Mouse (Mus musculus): ENCODE data around the gene Rgma.

Gene Rgma

DNA sequence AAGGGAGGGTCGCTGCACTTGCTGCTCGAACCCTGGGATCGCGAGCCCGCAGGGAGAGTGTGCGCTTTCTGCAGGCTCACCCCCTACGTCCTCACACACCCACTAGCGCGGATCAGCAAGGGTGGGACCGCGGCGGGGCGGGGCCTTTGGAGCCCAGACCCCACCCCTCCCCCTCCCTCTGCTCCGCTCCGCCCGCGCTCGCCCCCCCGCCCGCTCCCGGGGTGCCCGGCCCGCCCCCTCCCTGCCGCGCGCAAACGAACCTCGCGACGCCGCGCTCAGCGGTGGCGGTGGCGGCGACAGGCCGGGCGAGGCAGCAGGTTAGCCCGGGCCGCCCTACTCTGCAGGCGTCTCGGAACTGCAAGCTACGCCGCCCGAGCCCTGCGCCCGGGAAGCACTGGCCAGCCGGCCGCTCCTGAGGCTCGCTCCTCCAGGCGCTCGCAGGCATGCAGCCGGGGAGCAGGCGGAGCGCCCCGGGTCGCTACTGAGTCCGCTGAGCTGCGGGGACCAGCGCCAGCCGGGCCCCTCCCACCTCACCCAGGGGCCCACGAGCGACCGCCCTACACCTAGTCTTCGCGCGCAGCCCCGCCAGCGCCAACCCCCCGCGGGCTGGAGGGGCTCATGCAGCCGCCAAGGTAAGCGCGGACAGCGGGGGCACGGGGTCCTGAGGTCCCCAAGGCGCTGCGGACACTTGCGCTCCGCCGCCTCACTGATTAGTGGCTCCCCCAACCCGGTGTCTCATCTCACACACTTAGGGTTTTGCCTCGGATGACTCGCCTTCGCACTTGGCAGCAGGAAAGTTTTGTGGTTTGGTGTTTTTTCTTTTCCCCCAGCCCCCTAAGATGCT, at the start of gene Rgma:
Gene Rgma, plus strand, starts transcription at position 253 of the 844 bp plus-strand sequence.
- DNase-seq = peak; percentile 39

DNA sequence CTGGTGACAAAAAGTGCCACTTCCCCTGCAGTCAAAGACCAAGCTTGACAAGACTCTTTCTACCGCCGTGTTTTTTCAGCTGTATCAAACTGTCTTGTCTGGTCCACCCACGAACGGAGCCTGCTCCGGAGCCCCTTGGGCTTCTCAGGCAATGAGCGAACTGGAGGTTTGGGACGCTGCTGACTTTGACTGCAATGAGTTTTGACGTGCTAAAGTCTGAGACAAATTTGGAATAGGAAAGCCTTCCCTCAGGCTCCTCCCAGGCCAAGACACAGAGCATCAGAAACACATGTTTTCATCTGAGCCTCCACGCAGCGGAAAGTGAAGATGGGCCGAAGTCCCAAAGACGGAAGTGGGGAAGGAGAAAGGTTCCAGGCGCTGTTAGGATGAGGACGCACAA, 49.1 kb upstream of the Rgma start:
- no peak for DNase-seq

DNA sequence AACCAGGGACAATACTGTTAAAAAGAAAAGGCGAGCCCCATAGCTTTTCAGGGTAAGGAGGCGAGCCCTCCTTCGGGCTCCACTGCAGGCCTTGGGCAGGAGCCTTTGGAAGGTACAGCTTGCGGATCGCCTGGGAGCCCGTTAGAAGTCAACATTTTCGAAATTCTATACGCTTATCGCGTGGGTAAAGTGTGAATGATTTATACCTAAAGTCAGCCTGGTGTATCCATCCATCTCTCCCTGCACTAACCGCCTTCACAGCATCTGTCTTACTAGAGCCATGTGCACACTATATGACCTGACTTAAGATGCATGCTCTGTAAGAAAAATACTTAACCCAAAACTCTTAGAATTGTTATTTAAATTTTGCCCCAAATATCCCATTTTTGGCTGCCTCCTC, 48.6 kb upstream of the Rgma start:
- DNase-seq = no peak

DNA sequence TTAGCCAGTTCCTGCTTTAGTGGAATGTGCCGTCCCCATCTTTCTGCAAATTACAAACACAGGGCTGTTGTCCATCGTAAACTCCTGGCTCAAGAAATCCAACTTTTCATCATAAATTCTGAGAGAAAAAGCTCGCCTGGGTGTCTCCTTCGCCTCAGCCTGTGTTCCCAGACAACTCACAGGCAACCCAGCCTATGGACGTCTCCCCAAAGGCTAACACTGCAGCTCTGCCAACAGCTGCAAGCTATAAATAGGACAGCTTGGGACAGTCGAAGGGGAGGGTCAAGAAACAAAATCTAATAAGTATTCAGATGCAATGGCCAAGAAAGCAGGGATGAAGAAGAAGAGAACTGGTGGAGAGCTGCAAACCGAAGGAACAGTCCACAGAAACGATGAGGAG, 48.1 kb upstream of the Rgma start:
- no peak for DNase-seq

DNA sequence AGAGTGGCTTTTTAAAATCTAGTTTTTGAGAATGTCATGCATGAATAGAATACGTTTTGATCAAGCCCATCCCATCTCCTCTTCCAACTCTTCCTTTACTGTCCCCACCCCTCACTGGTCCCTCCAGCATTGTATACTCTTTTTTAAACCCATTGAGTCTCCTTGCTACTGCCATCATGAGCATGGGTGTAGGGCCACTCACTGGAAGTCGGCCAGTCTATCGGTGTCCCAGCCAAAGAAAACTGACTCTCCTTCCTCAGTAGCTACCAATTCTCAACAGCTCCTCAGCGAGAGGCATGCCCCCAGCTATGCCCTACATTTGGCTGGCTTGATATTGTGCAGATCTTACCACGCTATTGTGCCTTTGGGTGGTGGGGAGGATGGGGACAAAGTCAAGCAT, 47.7 kb upstream of the Rgma start:
- no peak for DNase-seq

DNA sequence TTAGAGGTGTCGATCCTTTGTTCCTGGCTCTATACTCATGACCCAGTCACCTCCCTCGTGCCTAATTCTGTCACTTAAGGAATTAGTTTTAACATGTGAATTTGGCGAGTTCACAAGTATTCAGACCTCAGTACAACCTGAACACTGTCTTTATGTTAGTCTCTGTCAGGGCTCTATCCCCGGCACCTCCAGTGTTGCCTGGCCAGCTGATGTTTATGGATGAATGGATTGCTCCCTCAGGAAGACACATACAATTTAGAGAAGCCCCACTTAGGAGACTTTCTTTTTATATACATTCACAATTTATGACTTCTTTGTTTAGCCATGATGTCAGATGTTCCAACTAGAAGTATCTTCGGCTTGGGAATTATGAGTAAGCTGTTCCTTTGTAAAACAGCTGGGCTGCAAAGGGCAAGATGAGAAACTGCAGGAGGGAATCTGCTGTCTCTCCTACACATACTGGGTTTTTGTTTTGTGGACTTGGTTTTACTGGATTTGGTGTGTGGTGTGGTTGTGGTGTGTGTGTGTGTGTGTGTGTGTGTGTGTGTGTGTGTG, 46.6 kb upstream of the Rgma start:
- no peak for DNase-seq

DNA sequence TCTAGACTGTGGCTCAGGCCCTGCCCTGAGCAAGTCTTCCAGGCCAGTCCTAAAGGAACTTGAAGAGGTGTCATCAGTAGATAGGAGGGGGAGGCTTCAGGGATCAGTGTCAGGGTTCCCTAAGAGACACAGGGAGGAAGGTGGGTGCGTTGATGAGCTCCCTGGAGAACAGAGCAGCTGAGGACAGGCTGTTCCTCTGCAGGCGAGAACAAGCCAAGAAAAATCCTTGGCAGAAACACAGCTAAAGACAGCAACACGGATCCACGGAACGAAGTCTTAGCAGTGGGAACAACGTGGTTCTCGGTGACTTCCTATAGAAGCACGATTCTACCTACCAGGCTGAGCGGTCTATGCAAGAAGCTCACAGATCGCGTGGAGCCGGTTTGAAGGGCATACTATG, 44.6 kb upstream of the Rgma start:
- DNase-seq = no peak

DNA sequence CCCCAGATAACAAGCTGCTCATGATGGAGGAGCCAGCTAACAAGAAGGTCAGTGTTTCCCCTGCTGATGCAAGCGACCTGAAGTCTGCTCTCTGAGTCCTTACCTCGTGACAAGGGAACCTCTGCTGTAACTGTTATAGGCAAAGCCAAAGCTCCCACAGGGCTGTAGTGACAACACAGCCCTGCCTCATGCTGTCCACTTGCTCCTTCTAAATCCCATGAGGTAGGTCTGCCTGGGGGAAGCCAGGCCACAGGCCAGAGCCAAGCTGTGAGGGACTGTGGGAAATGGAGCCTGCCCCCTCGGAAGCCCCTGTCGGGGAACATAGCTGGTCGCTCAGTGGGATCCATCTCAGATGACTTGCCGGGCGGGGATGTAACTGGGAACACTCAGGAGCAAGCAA, 43.7 kb upstream of the Rgma start:
- no peak for DNase-seq

DNA sequence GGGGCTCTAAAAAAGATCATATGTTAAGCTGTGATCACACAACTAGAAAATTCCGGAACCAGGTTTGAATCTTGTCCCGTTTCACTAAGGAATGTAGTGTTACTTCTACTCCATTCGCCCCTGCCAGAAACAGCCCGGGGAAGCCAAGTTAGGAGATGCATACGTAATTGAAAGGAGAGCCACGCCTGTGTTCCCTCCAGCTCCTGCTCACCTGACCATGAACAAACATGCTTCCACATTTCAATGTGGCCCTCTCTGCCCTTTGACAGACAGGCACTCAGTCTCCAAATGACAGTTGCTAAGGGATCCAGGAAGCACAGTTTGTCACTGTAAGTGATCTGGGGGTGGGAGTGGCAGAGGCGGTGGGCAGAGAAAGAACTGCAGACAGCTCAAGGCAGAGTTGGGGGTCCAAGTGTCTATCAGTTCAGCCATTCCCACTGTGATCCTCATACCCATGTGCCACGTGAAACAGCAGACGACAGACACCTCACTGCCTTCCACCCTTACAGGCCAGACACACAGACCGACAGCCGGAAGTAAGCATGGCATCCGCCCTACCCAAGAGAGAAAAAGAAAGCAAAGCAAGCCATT, 41.8 kb upstream of the Rgma start:
- no peak for DNase-seq

DNA sequence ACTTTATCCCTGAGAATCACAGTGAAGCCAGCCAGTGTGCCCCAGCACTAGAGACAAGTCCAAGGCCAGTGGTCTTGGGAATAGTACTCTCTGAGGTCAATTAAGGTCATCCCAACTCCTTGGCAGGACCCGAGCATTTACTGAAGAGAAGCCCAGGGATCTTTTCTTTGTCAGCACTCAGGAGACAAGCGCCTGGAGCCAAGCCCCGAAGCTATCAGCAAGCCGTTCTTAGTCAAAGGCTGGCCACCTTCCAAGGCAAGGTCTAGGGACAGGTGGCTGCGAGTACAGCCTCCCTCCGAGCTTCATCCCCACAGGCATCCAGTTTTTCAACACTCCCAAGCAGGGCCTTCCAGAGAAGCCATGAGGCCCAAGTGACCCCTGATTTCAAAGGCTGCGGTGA, 40.4 kb upstream of the Rgma start:
- no peak for DNase-seq

DNA sequence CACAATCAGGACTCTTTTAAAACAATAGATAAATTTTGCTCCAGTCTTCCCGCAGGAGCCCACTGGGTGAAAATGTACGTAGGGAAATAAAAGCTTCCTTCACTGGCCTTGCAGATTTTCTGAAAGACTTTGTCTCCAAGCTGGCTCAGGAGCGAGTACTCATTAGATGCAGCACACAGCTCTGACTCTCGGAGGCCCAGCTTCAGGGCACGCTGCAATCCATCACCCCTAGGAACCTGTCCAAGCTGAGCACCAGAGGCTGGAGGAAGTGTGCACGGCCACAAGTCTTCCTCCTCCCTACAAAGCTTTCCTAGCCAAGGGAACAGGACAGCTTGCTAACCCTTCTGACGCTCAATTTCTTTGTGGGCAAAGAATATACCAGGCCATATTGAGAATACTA, 38.9 kb upstream of the Rgma start:
- DNase-seq = no peak

DNA sequence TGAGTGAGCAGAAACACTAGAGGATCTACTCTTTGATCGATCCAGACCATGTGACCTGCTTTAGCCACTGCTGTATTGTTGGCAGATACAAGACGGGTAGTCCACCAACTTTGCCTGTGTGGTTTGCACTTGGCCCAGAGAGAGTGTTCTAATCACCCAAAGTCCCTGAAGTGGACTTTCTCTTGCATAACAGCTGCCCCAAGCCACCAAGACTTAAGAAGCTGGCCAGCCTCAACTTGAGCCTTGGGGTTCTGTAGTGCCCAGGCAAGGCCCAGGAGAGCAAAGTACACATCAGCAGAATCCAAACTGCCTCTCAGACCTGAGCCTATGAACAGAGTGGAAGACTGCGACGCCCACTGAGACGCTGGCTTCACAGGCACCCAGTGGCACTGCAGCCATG, 37.0 kb upstream of the Rgma start:
- no peak for DNase-seq

DNA sequence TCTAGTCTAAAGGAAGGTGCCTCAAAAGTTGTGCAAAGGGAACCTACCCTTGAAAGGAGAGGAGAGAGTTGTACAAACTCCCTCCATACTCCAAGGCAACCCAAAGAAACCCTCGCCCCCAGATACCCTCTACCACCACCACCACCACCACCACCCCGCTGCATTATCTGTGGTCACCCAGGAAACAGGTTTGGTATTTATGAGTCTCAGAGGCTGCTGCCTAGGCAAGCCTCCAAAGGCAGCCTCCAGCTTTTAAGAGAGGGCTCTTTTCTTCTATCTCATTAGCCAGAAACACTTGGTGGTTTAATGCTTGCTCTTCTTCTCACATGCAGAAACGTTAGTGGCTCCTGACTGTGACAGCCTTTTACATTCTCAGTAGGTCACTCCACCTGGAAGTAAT, 31.5 kb upstream of the Rgma start:
- no peak for DNase-seq

DNA sequence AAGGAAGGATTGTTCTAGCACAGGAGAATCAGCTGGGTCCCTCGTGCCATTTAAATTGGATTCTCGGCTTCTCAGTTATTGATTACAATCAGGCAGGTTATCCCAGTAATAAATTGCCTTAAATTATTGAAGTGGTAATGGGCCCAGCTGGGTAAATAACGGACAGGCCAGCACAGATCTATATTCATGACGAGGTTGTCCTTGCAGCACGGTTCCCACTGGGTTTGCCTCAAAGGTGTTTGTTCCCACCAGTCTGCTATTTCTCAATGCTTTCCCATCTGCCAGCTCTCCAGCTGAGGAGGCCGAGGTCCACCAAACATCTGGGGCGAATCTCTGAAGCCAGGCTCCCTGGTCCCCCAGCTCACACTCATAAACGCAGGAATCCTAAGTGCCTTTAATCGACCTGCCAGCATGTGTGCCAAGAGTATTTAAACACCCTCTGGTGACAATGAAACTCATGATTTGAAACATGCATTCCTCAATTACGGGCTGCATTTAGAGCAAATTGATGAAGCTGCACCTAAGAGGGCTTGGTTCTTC, 26.7 kb upstream of the Rgma start:
- no peak for DNase-seq

DNA sequence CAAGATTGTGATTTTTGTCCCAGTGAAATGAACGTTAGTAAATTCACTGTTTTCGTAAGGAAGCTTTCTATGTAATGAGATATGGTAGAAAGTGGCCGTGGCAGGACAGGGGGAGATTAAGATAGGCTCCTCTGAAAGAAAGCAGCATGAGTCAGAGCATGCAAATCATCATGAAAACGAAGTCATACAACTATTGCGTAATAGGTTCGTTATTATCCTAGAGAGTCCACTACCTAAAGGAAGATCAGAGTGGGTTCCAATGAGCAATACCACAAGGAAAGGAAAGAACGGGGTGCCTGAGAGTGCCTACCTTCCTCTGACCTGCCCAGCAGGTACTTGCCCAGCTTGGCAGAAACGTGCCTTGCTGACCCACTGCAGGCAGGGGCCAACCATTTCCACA, 26.2 kb upstream of the Rgma start:
- no peak for DNase-seq

DNA sequence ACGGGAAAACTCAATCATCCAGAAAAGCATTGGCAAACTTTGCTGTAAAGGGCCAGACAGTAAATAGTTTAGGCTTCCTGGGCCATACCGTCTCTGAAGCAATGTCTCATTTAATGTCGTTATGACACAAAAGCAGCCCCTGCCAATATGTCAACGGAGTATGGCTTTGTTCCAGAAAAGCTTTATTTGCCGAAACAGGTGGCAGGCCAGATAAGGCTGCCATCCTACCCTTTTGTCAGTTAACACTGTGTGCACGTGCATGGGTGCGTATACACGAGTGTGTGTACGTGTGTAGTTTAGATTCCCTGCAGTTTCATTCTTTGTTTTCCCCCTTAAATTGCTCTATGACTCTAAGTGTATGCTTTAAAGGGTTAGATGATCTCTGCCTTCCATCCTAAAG, 20.1 kb upstream of the Rgma start:
- no peak for DNase-seq

DNA sequence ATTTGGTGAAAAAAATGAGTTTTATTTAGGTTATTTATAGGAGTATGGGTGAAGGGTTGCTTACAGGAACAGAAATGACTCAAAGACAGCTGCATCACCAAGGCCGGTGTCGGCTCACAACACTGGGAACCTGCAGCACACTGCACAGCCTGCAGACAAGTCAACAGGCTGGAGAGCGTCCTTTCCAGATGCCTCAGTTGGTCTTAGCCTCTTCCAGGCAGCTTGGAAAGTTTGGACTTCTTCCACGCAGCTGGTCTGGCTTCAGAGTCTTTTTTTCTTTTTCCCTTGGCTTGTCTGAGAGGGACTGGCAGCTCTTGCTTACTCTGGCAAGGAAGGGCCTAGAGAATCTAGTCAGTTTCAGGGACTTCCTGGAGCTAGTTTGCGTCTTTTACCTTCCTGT, 18.4 kb upstream of the Rgma start:
- no peak for DNase-seq

DNA sequence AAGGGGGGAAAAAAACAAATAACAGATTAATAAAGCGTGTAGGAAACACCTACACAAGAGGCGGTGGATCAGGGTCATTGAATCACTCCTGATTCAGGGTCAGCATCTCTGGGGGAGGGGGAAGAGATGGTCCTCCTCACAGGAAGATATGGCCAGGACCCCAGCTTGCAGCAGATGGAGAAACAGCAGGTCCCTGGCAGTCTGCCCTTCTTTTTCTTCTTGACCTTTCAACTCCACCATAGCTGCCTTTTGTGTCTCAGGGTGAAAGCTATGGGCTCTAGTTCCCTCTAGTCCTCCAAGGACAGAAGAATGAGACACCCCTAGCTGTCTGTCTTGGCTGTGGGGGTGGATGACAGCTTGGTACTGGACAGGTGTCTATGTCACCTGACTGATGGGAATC, 17.7 kb upstream of the Rgma start:
- DNase-seq = no peak

DNA sequence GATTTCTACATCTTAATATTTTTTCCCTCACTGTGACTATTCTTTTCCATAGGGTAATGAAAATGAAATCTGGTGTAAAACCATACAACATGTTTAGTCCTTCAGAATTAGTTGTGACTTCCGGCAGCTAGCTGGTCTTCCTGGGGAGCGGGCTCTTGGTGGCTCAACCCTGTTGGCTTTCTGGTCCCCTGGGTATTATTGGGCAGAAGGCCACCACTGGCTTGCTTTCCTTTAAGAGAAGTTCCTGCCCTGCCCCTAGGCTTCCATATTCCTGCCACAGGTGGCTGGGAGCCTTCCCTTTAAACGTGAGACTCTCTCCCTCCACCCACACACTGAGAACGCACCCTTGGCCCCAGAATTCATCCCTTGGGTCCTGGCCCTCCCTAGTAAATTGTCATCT, 9.8 kb upstream of the Rgma start:
- DNase-seq = no peak

DNA sequence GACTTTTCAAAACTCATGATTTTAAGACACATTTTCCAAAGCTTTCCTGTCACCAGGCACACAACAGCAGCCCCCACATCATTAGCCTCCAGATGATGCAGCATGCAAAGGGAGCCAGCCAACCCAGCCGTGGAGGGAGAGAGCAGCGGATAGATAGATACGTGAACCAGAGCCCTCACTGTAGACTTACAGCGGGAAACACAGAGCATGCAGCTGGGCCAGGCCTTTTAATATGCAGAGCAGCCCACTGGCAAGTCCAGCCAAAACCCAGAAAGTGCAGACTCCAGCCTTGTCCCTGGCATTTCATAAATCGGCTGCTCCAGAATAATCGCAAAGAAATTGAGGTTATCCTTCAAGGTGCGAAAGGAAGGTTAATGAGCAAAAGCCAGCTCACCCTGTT, 9.3 kb upstream of the Rgma start:
- DNase-seq = no peak

DNA sequence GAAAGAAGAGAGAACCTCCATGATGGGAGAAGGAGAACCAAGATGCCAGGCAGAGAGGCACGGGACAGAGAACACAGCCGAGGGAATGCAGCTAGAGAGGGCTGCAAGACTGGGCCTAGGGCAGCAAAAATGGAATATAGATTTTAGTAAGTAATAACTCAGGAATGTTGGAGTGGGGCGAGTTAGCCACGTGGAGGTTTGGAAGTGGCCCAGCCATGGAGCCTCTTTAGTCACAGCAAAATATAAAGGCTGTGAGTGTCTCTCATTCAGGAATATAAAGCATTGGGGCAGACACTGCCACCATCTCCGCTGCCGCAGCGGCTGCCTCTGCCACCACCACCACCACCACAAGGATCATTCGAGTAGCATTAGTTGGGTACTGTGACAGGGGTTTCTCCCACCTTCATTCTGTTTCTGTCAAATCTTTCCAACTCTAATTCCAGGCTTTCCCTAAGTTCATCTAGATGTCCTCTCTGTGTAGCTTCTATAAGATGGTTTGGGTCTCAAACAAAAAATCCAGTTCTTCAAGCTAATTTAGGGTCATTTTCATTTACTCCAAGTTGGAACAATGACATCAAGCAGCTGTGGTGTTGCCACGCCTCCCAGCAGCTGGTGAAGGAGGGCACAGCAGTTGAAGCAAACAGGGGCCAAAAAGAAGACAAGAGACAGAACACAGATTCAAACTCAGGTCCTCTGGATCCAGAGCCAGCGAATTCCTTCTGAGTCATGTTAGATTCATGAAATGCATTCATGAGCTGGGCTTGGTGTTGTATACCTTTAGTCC, 7.4 kb upstream of the Rgma start:
- no peak for DNase-seq

DNA sequence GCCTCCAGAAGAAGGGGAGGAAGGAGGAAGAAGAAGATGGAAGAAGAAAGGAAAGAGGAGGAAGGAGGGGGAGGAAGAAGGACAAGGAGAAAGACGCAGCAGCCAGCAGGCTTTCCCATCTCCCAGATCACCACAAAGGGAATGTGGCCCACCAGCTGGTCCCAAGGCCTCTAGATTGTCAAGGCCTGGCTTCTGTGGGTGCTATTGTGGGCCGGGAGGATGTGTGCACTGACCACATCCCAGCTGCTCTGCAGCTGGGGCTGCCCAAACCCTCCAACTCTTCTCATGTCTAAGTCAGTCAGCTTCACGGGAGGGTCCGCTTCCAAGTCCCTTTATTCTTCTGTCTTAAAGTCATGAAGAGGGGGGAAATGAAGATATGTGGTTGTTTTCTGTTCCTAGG, 5.3 kb upstream of the Rgma start:
- DNase-seq = no peak

DNA sequence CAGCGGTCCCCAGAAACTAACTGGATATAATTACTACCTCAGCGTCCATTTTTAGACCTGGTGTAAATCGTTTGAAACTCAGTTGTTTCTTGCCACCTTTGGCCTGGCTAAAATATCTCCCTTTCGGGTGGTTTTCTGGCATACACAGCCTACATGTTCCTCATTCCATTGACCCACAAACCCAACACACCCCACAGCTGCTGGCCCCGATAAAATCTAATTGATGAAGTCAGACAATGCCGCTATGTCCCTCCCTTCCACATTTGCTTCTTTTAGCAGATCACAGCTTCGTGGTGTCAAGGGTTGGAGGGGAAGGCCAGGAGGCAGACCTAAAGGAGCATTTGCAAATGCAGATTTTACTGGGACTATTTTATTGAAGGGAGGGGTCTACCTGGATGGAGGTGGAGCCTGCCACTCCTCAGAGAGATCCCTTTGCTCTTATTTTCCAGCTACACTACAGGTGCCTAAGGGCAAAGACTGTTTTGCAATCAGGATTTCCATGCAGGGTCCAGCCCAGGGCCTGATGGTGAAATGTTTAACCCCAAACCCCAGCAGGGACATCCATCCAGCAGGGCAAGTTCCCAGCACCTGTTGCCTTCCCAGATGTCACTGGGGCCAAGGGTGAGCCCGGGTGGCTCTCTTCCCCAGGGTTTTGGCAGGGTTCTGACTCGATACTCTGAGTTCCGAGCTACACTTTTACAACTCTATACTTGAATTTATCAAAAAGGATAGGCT, 3.6 kb upstream of the Rgma start:
- DNase-seq = no peak
